ENCODE assay signal across 18 mouse cellular contexts in the genomic region with DNA sequence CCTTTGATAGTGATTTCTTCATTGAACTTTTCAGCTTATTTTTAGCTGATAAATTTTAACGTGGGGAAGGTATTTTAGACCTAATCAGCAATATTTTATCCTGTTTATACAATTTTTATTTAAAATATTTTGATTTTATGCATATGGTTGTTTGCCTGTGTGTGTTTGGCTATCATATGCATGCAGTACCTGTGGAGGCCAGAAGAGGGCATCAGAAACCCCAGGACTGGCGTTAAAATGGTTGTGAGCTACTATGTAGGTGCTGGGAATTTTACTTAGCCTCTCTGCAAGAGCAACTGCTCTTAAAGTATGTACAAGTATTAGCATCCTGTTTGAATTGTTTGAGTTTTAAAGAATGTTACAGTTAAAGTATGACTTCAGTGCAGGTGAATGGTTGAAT. TPM values are rescaled to one million over a fixed set of nuclear protein-coding genes. Genes with fewer than 3 reads are reported as not detected.
DNase-seq lines count a peak whose midpoint lies in the region; ATAC-seq and TF ChIP-seq lines count a peak whose summit lies in the region.
"Had no signal": no experiment of that assay in that cellular context is flagged by ENCODE, and none has a peak within 500 bp of the region (broad histone marks: within the 10 kb centered on the region; RNA-seq: fewer than 3 reads in every experiment).

No protein-coding gene starts in this region.

- H3K4me2 ChIP-seq in hindbrain, postnatal 0 days (ENCODE audit: low read depth, low read length) = no peak overlapping the region
- no peak overlapping the region for H3K4me2 ChIP-seq in hindbrain, embryonic 14.5 days (replicated peaks)
- H3K4me2 ChIP-seq in lung, embryonic 14.5 days = no peak overlapping the region
- no peak overlapping the region for H3K4me2 ChIP-seq in stomach, postnatal 0 days (replicated peaks; ENCODE audit: low read depth)
- H3K4me2 ChIP-seq: forebrain, embryonic 15.5 days; hindbrain, embryonic 15.5 days; liver, embryonic 13.5 days; midbrain, embryonic 12.5 days had no signal

- no peak overlapping the region for H3K9ac ChIP-seq in hindbrain, postnatal 0 days (replicated peaks; ENCODE audit: low read length)
- H3K9ac ChIP-seq in hindbrain, embryonic 14.5 days = no peak overlapping the region
- H3K9ac ChIP-seq in lung, embryonic 14.5 days = no peak overlapping the region
- no peak overlapping the region for H3K9ac ChIP-seq in stomach, postnatal 0 days (ENCODE audit: low read length)
- H3K9ac ChIP-seq: forebrain, embryonic 15.5 days; hindbrain, embryonic 15.5 days; liver, embryonic 13.5 days; midbrain, embryonic 12.5 days had no signal

- in situ Hi-C loops in Patski (cut with MboI; ENCODE audit: low pct_unique_long_range_greater_than_20kb) = no loop called here

- H3K36me3 ChIP-seq in hindbrain, postnatal 0 days (ENCODE audit: insufficient read depth, low read length) = no peaks in the 10 kb centered on the region
- H3K36me3 ChIP-seq in hindbrain, embryonic 14.5 days (replicated peaks; ENCODE audit: control insufficient read depth, insufficient read depth) = peaks cover 16% of the 10 kb centered on the region; the same call in 1 of the 2 replicates
- H3K36me3 ChIP-seq in lung, embryonic 14.5 days (ENCODE audit: insufficient read depth) = peaks cover 21% of the 10 kb centered on the region; the same call in 1 of the 2 replicates
- no peaks in the 10 kb centered on the region for H3K36me3 ChIP-seq in stomach, postnatal 0 days (ENCODE audit: control insufficient read depth, insufficient read depth, low read length)

- CTCF ChIA-PET in Patski (lab: Charles Lee) = interaction anchor here (1.0 to 2.0 kb wide), 4 partner anchors 11 to 81 kb away, joined by 3 to 10 read pairs (median 3); no protein-coding TSS in a partner anchor

- no peaks in the 10 kb centered on the region for H3K4me1 ChIP-seq in hindbrain, postnatal 0 days (ENCODE audit: insufficient read depth, low read length)
- H3K4me1 ChIP-seq in hindbrain, embryonic 14.5 days (replicated peaks; ENCODE audit: control insufficient read depth, insufficient read depth, low read length) = no peaks in the 10 kb centered on the region
- H3K4me1 ChIP-seq in lung, embryonic 14.5 days (ENCODE audit: insufficient read depth) = no peaks in the 10 kb centered on the region
- H3K4me1 ChIP-seq in lung, adult 2 months (ENCODE audit: control insufficient read depth, insufficient read depth, low read length) = no peaks in the 10 kb centered on the region; the same call in 1 of the 2 replicates
- H3K4me1 ChIP-seq in stomach, postnatal 0 days (replicated peaks; ENCODE audit: control insufficient read depth, insufficient read depth) = no peaks in the 10 kb centered on the region
- H3K4me1 ChIP-seq: hindbrain, embryonic 15.5 days; midbrain, embryonic 12.5 days had no signal

- no peaks in the 10 kb centered on the region for H3K9me3 ChIP-seq in hindbrain, postnatal 0 days (ENCODE audit: low read length)
- no peaks in the 10 kb centered on the region for H3K9me3 ChIP-seq in hindbrain, embryonic 14.5 days (ENCODE audit: control insufficient read depth, low read length)
- peaks cover 3% of the 10 kb centered on the region; the same call in 1 of the 2 replicates for H3K9me3 ChIP-seq in lung, embryonic 14.5 days (ENCODE audit: low read depth, low read length)
- H3K9me3 ChIP-seq in stomach, postnatal 0 days (ENCODE audit: control insufficient read depth, low read length) = no peaks in the 10 kb centered on the region
- H3K9me3 ChIP-seq: forebrain, embryonic 15.5 days; liver, embryonic 13.5 days; midbrain, embryonic 12.5 days had no signal

- no peak for DNase-seq in hindbrain, postnatal 0 days (ENCODE audit: low spot score)
- no peak for DNase-seq in hindbrain, embryonic 14.5 days (ENCODE audit: low spot score)
- no peak for DNase-seq in lung, embryonic 14.5 days
- no peak for DNase-seq in lung, adult 2 months
- no peak for DNase-seq in Patski (ENCODE audit: low read depth, low spot score)
- DNase-seq in stomach, postnatal 0 days (ENCODE audit: low spot score) = no peak
- DNase-seq: adrenal gland, adult 2 months; cerebellum, adult 18-20 months; embryo, embryonic 11 days; heart, adult 18-20 months; kidney, postnatal 10 days; layer of hippocampus, adult 9-11 months; liver, embryonic 13.5 days; lung, postnatal 4 days had no signal

- TF ChIP-seq EP300 in stomach, postnatal 0 days (optimal IDR thresholded peaks at IDR 0.05) = no peak

- no peaks in the 10 kb centered on the region for H3K27me3 ChIP-seq in hindbrain, postnatal 0 days (ENCODE audit: insufficient read depth, low read length)
- no peaks in the 10 kb centered on the region for H3K27me3 ChIP-seq in hindbrain, embryonic 14.5 days (ENCODE audit: control insufficient read depth, insufficient read depth, low read length)
- no peaks in the 10 kb centered on the region for H3K27me3 ChIP-seq in lung, embryonic 14.5 days (ENCODE audit: insufficient read depth, low read length)
- H3K27me3 ChIP-seq in Patski = no peaks in the 10 kb centered on the region
- H3K27me3 ChIP-seq in stomach, postnatal 0 days (ENCODE audit: control insufficient read depth, insufficient read depth, low read length) = no peaks in the 10 kb centered on the region
- H3K27me3 ChIP-seq: forebrain, embryonic 15.5 days; hindbrain, embryonic 15.5 days; liver, embryonic 13.5 days; midbrain, embryonic 12.5 days had no signal

- POLR2A ChIA-PET in Patski (lab: Charles Lee) = interaction anchor here (0.6 kb wide), 1 partner anchor 14 kb away, joined by 4 read pairs; no protein-coding TSS in a partner anchor

- no peak for ATAC-seq in hindbrain, postnatal 0 days
- no peak for ATAC-seq in hindbrain, embryonic 14.5 days (ENCODE audit: low FRiP score)
- ATAC-seq in lung, embryonic 14.5 days (ENCODE audit: insufficient read depth) = no peak
- no peak for ATAC-seq in Patski
- ATAC-seq in stomach, postnatal 0 days (ENCODE audit: low FRiP score, low TSS enrichment) = no peak
- no peak for ATAC-seq in erythroid progenitor cell, adult 5-6 weeks (replicated peaks; ENCODE audit: low FRiP score, poor library complexity, severe bottlenecking)
- ATAC-seq: forebrain, embryonic 15.5 days had no signal

- no peak overlapping the region for H3K4me3 ChIP-seq in hindbrain, postnatal 0 days (ENCODE audit: low read length)
- H3K4me3 ChIP-seq in hindbrain, embryonic 14.5 days (replicated peaks; ENCODE audit: low read length) = no peak overlapping the region
- no peak overlapping the region for H3K4me3 ChIP-seq in lung, embryonic 14.5 days (ENCODE audit: low read depth, low read length)
- H3K4me3 ChIP-seq in lung, adult 2 months (replicated peaks; ENCODE audit: extremely low read depth, low read depth, low read length) = no peak overlapping the region
- no peak overlapping the region for H3K4me3 ChIP-seq in stomach, postnatal 0 days (ENCODE audit: low read depth, low read length)
- H3K4me3 ChIP-seq: forebrain, embryonic 15.5 days; hindbrain, embryonic 15.5 days; liver, embryonic 13.5 days; midbrain, embryonic 12.5 days had no signal

- TF ChIP-seq POLR2A in lung, adult 2 months (IDR thresholded peaks at IDR 0.05; ENCODE audit: borderline replicate concordance, extremely low read depth, low read depth, low read length) = no peak

- TF ChIP-seq CTCF in hindbrain, postnatal 0 days (IDR thresholded peaks at IDR 0.05; ENCODE audit: low read depth) = peak; percentile 54
- TF ChIP-seq CTCF in lung, embryonic 14.5 days (IDR thresholded peaks at IDR 0.05; ENCODE audit: low read depth) = peak; percentile 48
- no peak; the same call in 1 of the 2 replicates for TF ChIP-seq CTCF in lung, adult 2 months (IDR thresholded peaks at IDR 0.05; ENCODE audit: insufficient read depth, low read length)
- peak; percentile 68 for TF ChIP-seq CTCF in Patski (IDR thresholded peaks at IDR 0.05)
- peak; percentile 54 for TF ChIP-seq CTCF in stomach, postnatal 0 days (IDR thresholded peaks at IDR 0.05; ENCODE audit: low read depth)

- H3K27ac ChIP-seq in hindbrain, postnatal 0 days = no peak overlapping the region
- no peak overlapping the region for H3K27ac ChIP-seq in hindbrain, embryonic 14.5 days
- no peak overlapping the region for H3K27ac ChIP-seq in lung, embryonic 14.5 days (ENCODE audit: low read depth)
- no peak overlapping the region for H3K27ac ChIP-seq in stomach, postnatal 0 days (replicated peaks)
- H3K27ac ChIP-seq: forebrain, embryonic 15.5 days; hindbrain, embryonic 15.5 days; liver, embryonic 13.5 days; midbrain, embryonic 12.5 days had no signal

- WGBS in hindbrain, postnatal 0 days = 89% methylated on average over 2 of the region's 2 CpGs
- 89% methylated on average over 2 of the region's 2 CpGs for WGBS in hindbrain, embryonic 14.5 days
- 81% methylated on average over 2 of the region's 2 CpGs for WGBS in lung, embryonic 14.5 days
- 77% methylated on average over 2 of the region's 2 CpGs for WGBS in lung, adult 2 months
- 81% methylated on average over 2 of the region's 2 CpGs for WGBS in stomach, postnatal 0 days

RNA-seq across cellular contexts. Expression of a gene that starts 13.4 kb away (rescaled TPM):
- 57.3 and 68.9 TPM in 2 replicates for total RNA-seq in hindbrain, postnatal 0 days (2014; rRNA removed)
- polyA plus RNA-seq in hindbrain, postnatal 0 days (2015; fragmentation: Nextera tagmentation; extraction: Ambion mirVana) = 53.9 and 57.3 TPM in 2 replicates
- 54.7 and 60.8 TPM in 2 replicates for polyA plus RNA-seq in hindbrain, embryonic 14.5 days (2014; fragmentation: Nextera tagmentation; extraction: Ambion mirVana)
- polyA plus RNA-seq in lung, embryonic 14.5 days (2014; fragmentation: Nextera tagmentation; extraction: Ambion mirVana) = 54.0 and 63.0 TPM in 2 replicates
- polyA plus RNA-seq in lung, adult 2 months (2012; rRNA removed) = 75.9 and 81.6 TPM in 2 replicates
- 169 TPM for polyA plus RNA-seq in Patski (2021)
- 21.2 and 24.2 TPM in 2 replicates for polyA plus RNA-seq in stomach, postnatal 0 days (2015; fragmentation: Nextera tagmentation; extraction: Ambion mirVana)
- 10.1 and 13.4 TPM in 2 replicates for total RNA-seq in erythroid progenitor cell, adult 5-6 weeks (2015; ENCODE audit: low replicate concordance)
- total RNA-seq in erythroid progenitor cell, adult 5-6 weeks (2017; ENCODE audit: low replicate concordance) = 10.8 and 11.8 TPM in 2 replicates

RNA-seq across cellular contexts. Expression of a gene that starts 42.0 kb away (rescaled TPM):
- 35.4 and 44.0 TPM in 2 replicates for total RNA-seq in hindbrain, postnatal 0 days (2014; rRNA removed)
- polyA plus RNA-seq in hindbrain, postnatal 0 days (2015; fragmentation: Nextera tagmentation; extraction: Ambion mirVana) = 16.8 and 17.3 TPM in 2 replicates
- 11.6 and 13.3 TPM in 2 replicates for polyA plus RNA-seq in hindbrain, embryonic 14.5 days (2014; fragmentation: Nextera tagmentation; extraction: Ambion mirVana)
- 31.7 and 36.0 TPM in 2 replicates for polyA plus RNA-seq in lung, embryonic 14.5 days (2014; fragmentation: Nextera tagmentation; extraction: Ambion mirVana)
- polyA plus RNA-seq in lung, adult 2 months (2012; rRNA removed) = 157 and 164 TPM in 2 replicates
- polyA plus RNA-seq in Patski (2021) = 80.3 TPM
- 17.4 and 21.8 TPM in 2 replicates for polyA plus RNA-seq in stomach, postnatal 0 days (2015; fragmentation: Nextera tagmentation; extraction: Ambion mirVana)
- 40.0 and 51.6 TPM in 2 replicates for total RNA-seq in erythroid progenitor cell, adult 5-6 weeks (2015; ENCODE audit: low replicate concordance)
- total RNA-seq in erythroid progenitor cell, adult 5-6 weeks (2017; ENCODE audit: low replicate concordance) = 30.5 and 44.4 TPM in 2 replicates

RNA-seq across cellular contexts. Expression of a gene that starts 47.6 kb away (rescaled TPM):
- 212 and 221 TPM in 2 replicates for total RNA-seq in hindbrain, postnatal 0 days (2014; rRNA removed)
- polyA plus RNA-seq in hindbrain, postnatal 0 days (2015; fragmentation: Nextera tagmentation; extraction: Ambion mirVana) = 366 and 367 TPM in 2 replicates
- polyA plus RNA-seq in hindbrain, embryonic 14.5 days (2014; fragmentation: Nextera tagmentation; extraction: Ambion mirVana) = 310 and 332 TPM in 2 replicates
- polyA plus RNA-seq in lung, embryonic 14.5 days (2014; fragmentation: Nextera tagmentation; extraction: Ambion mirVana) = 326 and 335 TPM in 2 replicates
- polyA plus RNA-seq in lung, adult 2 months (2012; rRNA removed) = 157 and 189 TPM in 2 replicates
- polyA plus RNA-seq in Patski (2021) = 232 TPM
- polyA plus RNA-seq in stomach, postnatal 0 days (2015; fragmentation: Nextera tagmentation; extraction: Ambion mirVana) = 277 and 284 TPM in 2 replicates
- 46.5 and 52.4 TPM in 2 replicates for total RNA-seq in erythroid progenitor cell, adult 5-6 weeks (2015; ENCODE audit: low replicate concordance)
- 24.1 and 28.5 TPM in 2 replicates for total RNA-seq in erythroid progenitor cell, adult 5-6 weeks (2017; ENCODE audit: low replicate concordance)
